Mouse (Mus musculus) mouse trophoblast stem cell (cell line): ENCODE data around the gene E130114P18Rik.

Source experiments
- in situ Hi-C, 2 experiments: fragments of 300-500 bp; cut with MseI, MboI; formaldehyde crosslinking; loops; 2 replicates in 1 of 2; 3 replicates in 1 of 2; pipeline ENCODE4 v1.15.1; 2025

Gene E130114P18Rik

GRCm38 (mm10) chr4:97577431-97577830, 200.4 kb downstream of the E130114P18Rik start:
- in situ Hi-C loops, result loop anchor here in 1 of 2 experiments (10.0 kb wide), 1 partner anchor 747 kb away; no protein-coding TSS in a partner anchor

- in situ Hi-C loops, result loop anchor here in 1 of 2 experiments (10.0 kb wide), 1 partner anchor 749 kb away; no protein-coding TSS in a partner anchor
These were observed 202.4 kb downstream of the E130114P18Rik start for GRCm38 (mm10) chr4:97575447-97575846.

- in situ Hi-C loops, result loop anchor here (5.0 to 25.0 kb wide), 3 partner anchors 173 to 532 kb away; no protein-coding TSS in a partner anchor
These were observed 208.6 kb downstream of the E130114P18Rik start for GRCm38 (mm10) chr4:97569320-97569719.

GRCm38 (mm10) chr4:97564656-97565055, 213.2 kb downstream of the E130114P18Rik start:
- in situ Hi-C loops, result loop anchor here (5.0 to 25.0 kb wide), 3 partner anchors 178 to 527 kb away; no protein-coding TSS in a partner anchor

- in situ Hi-C loops, result loop anchor here in 1 of 2 experiments (25.0 kb wide), 1 partner anchor 527 kb away; no protein-coding TSS in a partner anchor
These were observed 213.7 kb downstream of the E130114P18Rik start for GRCm38 (mm10) chr4:97564199-97564598.

GRCm38 (mm10) chr4:97557585-97557984, 220.3 kb downstream of the E130114P18Rik start:
- in situ Hi-C loops, result loop anchor here in 1 of 2 experiments (25.0 kb wide), 1 partner anchor 520 kb away; no protein-coding TSS in a partner anchor

- in situ Hi-C loops, result no loop called here
These were observed 233.9 kb downstream of the E130114P18Rik start for GRCm38 (mm10) chr4:97544016-97544415.

GRCm38 (mm10) chr4:97532072-97532471, 245.8 kb downstream of the E130114P18Rik start:
- in situ Hi-C loops, result no loop called here

- in situ Hi-C loops, result no loop called here
These were observed 249.4 kb downstream of the E130114P18Rik start for GRCm38 (mm10) chr4:97528517-97528916.
